Mouse (Mus musculus): ENCODE measurements around the gene Itga10.

GRCm38 (mm10) chr3:96679159-96679674 is 33.8 kb downstream of the Itga10 start:
- no peak for TF ChIP-seq POLR2A (IDR thresholded peaks at IDR 0.05; ENCODE audit: low read depth, low read length)
- TF ChIP-seq CTCF (IDR thresholded peaks at IDR 0.05; ENCODE audit: extremely low read depth, insufficient read length, insufficient replicate concordance, low read depth, low read length) = no peak
